Mouse (Mus musculus) mouse embryonic stem cell (cell line): ENCODE data around the gene Inhbe.
"Not testable (repeated sequence)": the region's sequence is repeated elsewhere in the genome, so short reads cannot be mapped to it uniquely, and the experiment has no call there.

ENCODE experiments used
- in situ Hi-C, 2 experiments: fragments of 300-500 bp; cut with MboI; formaldehyde crosslinking; loops; 1 replicate in 1 of 2; 3 replicates in 1 of 2; pipeline ENCODE4 v1.14.3; 2019 to 2020; ENCODE audit warnings: low sequenced_read_pairs in 2 of 2, low pct_unique_long_range_greater_than_20kb in 1 of 2, mixed read lengths in 1 of 2; ENCODE audit not compliant: unreplicated experiment in 1 of 2

The Inhbe gene

DNA sequence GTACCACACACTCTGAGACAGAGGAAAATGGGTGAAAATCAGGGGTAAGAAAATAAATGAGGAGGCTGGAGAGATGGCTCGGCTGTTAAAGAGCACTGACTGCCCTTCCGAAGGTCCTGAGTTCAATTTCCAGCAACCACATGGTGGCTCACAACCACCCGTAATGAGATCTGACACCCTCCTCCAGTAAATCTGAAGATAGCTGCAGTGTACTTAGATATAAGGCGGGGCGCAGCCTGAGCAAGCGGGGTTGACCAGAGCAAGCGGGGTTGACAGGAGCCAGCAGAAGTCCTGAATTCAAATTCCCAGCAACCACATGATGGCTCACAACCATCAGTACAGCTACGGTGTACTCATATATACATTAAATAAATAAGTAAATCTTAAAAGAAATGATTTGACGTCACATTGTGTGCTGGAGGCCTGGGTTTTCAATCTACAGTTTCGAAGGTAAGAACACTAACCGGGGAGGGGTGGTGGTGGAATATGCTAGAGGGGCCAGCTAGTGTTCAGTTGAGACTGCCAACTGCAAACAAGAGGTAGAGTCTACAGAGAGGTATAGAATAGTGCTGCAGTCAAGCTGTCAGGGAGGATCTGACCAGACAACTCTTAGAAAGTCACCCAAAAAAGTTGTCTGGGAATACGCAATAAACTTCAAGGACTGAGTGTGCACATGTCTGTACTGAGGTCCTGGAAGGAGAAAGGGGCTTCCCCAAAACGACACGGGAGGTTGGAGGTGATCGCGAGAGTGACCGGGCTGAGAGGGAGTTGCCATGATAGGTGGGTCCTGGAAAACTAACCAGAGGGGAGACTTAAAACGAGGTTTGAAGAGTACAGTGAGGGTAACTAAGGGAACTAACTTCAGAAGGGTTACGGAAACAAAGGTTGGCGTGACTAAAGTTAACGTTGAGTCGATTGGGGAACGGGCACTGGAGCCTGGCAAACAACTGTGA lies 43.4 kb downstream of the Inhbe start:
- in situ Hi-C loops = no loop called here

DNA sequence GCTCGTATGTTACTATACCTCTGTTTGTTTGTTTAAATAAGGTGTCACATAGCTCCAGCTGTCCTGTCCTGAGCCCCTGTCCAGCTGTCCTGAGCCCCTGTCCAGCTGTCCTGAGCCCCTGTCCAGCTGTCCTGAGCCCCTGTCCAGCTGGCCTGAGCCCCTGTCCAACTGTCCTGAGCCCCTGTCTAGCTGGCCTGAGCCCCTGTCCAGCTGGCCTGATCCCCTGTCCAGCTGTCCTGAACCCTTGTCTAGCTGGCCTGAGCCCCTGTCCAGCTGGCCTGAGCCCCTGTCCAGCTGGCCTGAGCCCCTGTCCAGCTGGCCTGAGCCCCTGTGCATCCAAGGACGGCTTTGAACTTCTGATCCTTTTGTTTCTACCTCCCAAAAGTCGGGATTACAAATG lies 45.0 kb downstream of the Inhbe start:
- in situ Hi-C loops = not testable (repeated sequence)

DNA sequence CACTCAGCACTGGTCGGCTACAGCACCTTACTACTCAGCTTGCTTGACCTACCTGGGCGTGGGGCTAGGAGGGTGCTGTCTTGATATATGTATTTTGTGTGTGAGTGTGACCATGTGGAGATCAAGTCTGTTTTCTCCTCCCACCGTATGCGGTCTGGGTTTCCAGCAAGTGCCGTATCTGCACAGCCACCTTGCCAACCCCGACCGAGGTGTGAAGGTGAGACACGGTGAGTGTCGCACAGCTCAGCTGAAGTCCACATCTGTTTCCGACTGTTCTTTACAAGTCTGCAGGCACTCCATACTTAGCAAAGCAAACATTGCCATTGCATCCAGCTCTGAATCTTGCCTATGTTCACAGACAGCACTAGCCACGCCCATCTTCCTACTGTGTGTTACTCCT lies 51.1 kb downstream of the Inhbe start:
- in situ Hi-C loops = no loop called here

DNA sequence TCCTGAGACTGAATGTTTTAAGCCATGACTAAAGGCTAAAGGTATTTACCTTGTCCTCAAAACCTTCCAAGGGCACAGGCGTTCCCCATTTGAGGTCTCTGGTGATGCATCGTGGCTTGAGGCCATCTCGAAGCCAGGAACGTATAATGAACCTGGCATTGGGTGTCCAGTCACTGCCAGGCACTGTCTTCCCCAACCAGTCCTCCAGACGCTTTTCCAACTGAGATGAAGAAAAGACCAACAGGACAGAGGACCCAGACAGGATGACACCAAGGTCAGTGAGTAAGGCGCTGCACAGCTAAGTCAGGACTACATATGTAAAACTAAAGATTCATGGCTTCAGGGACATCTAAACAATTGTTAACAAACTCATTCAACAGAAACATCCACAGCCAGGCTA lies 53.9 kb downstream of the Inhbe start:
- in situ Hi-C loops = no loop called here
